Mouse (Mus musculus) telencephalon, adult 2 months (tissue): ENCODE data around the gene Fam155a.

Experiments used
- DNase-seq: peaks from one replicate; pipeline ENCODE4 v3.0.0-alpha.2; 2011; ENCODE audit warnings: low read depth, low spot score

The Fam155a gene

DNA sequence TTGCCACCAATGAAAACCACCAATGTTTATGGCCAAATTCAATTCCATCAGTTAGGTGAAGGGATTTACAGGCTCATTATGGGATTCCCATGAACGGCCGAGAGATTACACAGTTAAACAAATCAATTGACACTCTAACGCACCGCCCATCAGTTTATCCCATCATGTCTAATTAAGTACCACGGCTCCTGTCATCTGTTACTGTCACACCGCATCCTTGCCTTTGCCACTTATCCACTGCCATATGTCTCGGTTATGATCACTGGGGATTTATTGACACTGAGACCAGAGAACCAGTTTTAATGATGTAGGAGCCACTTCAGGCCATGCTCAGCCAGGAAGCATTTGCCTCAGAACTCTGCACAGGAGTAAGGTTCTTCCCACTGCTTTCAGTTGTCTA, 588.5 kb downstream of the Fam155a start:
- no peak for DNase-seq

DNA sequence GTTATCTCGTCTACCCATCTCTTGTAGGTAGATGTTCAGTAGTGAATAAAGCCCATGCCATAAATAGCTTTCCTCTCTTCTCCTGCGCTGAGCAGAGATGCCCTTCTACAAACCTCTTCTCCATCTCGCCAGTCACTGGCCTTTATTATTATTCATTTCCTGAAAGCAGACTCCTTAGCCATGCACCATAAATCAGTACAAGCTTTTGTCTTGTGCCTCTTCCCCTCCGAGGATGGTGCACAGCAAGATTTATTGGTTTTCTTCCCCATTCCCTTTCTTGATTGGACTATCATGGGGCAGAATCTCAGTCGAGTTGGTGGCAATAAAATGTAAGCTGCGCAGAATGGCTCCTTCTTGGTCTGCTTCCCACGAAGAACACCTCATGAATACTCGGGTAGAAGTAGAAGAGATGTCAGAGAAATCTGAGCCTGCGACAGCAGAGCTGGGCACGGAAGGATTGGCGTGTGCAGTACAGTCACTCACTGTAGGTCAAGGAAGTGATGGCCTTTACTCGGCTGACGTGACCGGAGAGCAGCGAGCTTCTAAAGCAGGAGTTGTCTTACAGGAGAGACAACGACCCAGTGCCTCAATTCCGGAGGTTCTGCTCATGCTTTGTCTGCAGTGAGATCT, 590.2 kb downstream of the Fam155a start:
- DNase-seq = no peak

DNA sequence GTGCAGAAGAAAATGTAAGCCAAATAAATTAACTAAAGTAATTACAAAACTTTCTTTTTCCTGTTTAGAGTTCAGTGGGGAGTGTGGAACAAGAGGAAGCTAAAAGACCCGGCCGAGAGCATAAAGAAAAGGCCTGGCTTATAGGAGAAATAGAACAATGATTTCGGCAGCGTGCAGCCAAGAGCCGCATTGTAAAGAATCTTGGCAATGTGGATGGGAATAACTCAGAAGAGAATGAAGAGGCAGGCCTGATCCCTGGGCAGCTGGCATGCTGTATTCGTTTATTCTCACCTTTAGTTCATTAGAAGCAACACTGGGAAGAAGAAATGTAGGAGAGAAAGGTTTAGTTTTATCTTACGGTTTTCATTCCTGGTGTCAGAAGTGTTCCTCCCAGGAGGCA, 594.0 kb downstream of the Fam155a start:
- no peak for DNase-seq

DNA sequence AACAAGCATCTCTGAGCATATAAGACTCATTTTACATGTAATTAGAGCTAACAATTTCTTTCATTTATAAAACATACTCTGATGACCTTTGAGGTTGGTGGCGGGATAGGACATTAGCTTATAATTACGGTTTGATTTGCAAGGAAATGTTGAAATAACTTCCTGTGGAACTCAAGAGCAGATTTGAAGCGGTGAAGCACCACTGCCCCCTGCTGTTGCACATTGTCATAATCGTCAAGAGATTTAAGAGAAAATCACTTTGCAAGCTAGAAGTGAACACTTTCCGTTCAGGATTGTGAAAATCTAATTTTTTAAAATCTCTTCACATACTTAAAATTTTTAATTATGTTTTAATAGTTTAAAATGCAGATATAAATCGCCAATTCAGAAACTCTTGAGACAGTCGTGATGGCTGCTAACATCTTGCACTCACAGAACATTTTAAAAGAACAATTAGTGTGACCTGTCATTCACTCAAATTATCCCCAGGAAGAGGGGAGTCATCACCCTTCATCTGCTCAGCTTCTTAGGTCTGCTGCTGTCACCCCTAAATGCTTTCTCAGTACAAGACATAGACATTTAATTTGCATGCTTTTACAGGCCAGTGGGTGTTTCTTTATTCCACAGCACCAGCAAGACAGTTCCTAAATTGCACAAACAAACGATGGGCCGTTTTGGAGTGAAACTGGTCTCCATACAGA, 595.9 kb downstream of the Fam155a start:
- peak; percentile 73 for DNase-seq

DNA sequence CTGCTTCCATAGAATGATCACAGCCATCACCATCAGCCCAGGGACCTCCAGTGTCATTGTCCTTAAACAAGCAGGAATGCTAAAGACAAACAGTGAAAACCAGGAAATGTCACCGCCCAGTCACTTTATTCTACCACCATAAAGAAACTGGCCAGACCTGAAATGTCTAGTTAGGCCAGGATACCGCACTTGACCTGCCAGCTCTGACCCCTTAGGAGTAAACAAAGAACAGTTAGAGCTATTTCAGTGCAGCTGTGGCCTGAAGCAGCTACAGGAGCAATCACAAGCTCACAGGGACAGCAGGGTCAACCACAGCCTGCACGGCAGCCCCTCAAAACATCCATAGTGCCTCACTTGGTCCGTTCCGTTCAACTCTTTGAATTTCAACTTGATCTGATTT, 599.1 kb downstream of the Fam155a start:
- no peak for DNase-seq

DNA sequence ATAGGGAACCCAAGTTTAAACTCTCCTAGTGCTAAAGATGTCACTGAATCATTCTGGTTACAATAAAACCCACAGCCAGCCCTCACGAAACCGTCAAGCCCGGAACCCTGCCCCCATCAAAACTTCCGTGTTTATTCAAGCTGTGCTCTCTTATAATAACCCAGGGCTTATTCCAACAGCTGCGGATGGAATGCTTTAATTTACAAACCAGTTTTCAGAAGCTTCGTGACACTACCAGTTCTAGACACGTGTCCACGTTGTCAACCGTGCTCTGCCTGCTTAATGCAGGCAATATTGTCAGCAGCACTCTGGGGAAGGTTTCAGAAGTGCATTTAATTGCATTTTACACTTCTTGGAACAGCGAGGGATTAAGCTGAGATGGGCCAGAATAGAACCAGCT, 603.0 kb downstream of the Fam155a start:
- DNase-seq = no peak

DNA sequence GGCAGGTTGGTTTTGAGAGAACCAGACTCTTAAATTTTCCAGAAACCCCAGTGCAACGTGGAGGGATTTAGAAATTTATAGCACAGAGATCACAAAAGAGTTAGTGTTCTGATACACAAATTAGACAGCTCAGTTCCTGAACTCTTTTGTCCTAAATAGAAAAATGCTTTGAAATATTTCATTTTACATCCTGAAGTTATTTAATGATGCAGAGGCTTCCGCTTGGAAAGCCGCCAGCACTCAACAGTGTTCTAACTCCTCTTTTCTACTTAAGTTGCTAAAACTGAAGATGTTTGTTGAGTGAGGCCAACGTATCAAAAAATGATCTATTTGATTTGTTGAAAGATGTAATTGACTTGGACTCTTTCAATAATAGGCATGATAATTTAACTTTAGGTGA, 609.4 kb downstream of the Fam155a start:
- no peak for DNase-seq

DNA sequence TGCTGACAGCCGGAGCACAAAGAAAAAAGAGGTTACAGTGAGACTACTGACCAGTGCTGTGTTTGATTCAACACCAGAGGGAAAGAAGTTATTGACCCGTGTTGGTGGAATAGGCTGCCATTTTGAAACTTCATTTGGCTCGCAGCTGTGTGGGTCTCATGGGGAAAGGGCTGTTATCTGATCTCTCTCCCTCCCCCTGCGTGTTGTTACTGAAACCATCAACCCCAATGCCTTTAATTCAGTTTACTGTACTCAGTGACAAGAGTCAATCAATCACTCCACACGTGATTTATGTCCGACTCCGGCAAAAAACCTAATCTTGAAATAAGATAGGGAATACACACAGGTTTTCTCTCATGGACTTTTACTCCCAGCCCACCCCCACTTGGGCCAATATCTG, 611.6 kb downstream of the Fam155a start:
- no peak for DNase-seq

DNA sequence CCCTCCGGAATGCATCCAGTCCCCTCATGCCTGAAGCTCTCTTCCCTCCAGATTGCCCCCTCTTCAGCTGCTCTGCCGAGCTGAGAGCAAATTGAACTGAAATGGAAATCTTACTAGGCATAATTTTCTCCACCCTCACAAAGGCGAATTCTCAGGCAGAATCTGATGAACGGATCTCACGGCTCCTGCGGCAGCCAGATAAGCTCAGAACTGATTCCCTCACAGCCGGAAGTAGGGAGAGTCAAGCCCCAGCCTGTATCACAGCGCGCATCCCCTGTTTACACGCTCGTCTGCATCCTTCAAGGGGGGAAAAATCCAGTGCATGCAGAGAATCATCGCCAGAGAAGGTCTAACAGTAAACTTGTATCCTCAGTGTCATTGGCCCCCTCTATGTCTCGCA, 612.3 kb downstream of the Fam155a start:
- peak; percentile 26 for DNase-seq

DNA sequence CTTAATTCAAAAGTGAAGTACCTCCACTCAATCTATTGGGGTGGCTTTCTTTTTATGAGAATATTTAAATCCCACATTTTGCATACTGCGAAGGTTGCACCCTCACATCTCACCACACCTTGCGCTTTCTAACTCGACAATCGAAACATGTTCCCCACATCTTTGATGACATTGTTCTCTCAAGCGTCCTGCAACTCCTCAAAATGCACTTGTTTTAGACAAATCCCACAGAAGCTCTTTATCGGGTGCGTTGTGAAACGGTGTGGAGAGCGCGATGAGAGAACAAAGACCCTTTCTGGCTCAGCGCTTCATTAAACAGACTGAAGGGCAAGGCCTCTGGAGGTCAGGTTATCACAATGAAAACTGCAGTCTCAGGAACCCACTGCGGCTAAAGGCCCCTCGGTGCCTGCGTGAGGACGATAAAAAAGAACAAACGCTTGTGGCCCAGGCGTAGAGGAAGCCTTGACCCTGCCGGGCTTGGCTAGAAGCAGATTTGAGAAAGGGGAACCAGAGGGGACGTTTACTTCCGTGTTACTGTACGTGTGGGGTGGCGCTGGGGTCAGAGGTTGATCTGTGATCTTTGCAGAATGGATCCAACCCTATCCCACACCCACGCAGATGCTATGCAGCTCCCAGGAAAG, 613.7 kb downstream of the Fam155a start:
- DNase-seq = no peak
